In genomic region chr16:94370915-94371300, GRCm38 (mm10) we compare ENCODE assay signal across 8 mouse cellular contexts. TPM values are rescaled to one million over a fixed set of nuclear protein-coding genes. Genes with fewer than 3 reads are reported as not detected.
A peak's percentile ranks its signal among the peaks of the same experiment; 100 is the strongest.
DNase-seq lines count a peak whose midpoint lies in the region; ATAC-seq and TF ChIP-seq lines count a peak whose summit lies in the region.

No protein-coding gene starts in this region.

- TF ChIP-seq EP300 in CH12.LX (IDR thresholded peaks at IDR 0.05; ENCODE audit: low read length): no peak

- H3K27me3 ChIP-seq in CH12.LX (replicated peaks): no peaks in the 10 kb centered on the region
- no peaks in the 10 kb centered on the region for H3K27me3 ChIP-seq in erythroblast, embryonic 14.5 days (ENCODE audit: control insufficient read depth)
- H3K27me3 ChIP-seq in heart, embryonic 14.5 days (ENCODE audit: control insufficient read depth, insufficient read depth, low read length): no peaks in the 10 kb centered on the region

- peak overlapping the region; percentile 73 to 94 (median 83) for H3K4me3 ChIP-seq in CH12.LX (replicated peaks in 1 of 3; ENCODE audit: low read depth in 2 of 3, low read length in 2 of 3, poor library complexity in 1 of 3)
- H3K4me3 ChIP-seq in erythroblast, embryonic 14.5 days (replicated peaks): peak overlapping the region; percentile 77
- H3K4me3 ChIP-seq in heart, embryonic 14.5 days (ENCODE audit: control insufficient read depth in 1 of 2, insufficient read depth in 1 of 2, low read depth in 1 of 2, low read length in 2 of 2): peak overlapping the region; percentile 80 to 93

- peak overlapping the region; percentile 33 for H3K27ac ChIP-seq in CH12.LX (ENCODE audit: insufficient read depth, low read depth)
- H3K27ac ChIP-seq in heart, embryonic 14.5 days (replicated peaks in 1 of 2; ENCODE audit: control insufficient read depth in 1 of 2, insufficient read depth in 1 of 2, low read depth in 2 of 2, low read length in 2 of 2): peak overlapping the region; percentile 89 to 98

- 0% methylated on average over 43 of the region's 43 CpGs for WGBS in heart, embryonic 14.5 days

- H3K9me3 ChIP-seq in CH12.LX (replicated peaks; ENCODE audit: low read length): no peaks in the 10 kb centered on the region
- no peaks in the 10 kb centered on the region for H3K9me3 ChIP-seq in erythroblast, embryonic 14.5 days (ENCODE audit: control insufficient read depth, low read length)
- no peaks in the 10 kb centered on the region for H3K9me3 ChIP-seq in heart, embryonic 14.5 days (ENCODE audit: control insufficient read depth, low read length)

- peak; percentile 67 for DNase-seq in CH12.LX (ENCODE audit: extremely low read depth)
- DNase-seq in adrenal gland, adult 8-10 months: peak; percentile 70
- DNase-seq in kidney, postnatal 36 days: peak; percentile 66 to 83
- peak; percentile 84 for DNase-seq in lung, postnatal 10 days
- peak; percentile 72 for DNase-seq in right cerebral cortex, postnatal 25 days
- no peak for DNase-seq in retina, embryonic 14.5 days (ENCODE audit: low spot score)

- dilution Hi-C loops in CH12.LX (cut with MboI; ENCODE audit: extremely low pct_ligation_motif_present, extremely low pct_unique_long_range_greater_than_20kb, low sequenced_read_pairs): no loop called here

- peak overlapping the region; percentile 77 for H3K9ac ChIP-seq in CH12.LX (ENCODE audit: insufficient read depth, low read depth)
- H3K9ac ChIP-seq in heart, embryonic 14.5 days (ENCODE audit: low read length): peak overlapping the region; percentile 95

- H3K4me1 ChIP-seq in CH12.LX (ENCODE audit: control insufficient read depth in 1 of 2, insufficient read depth in 2 of 2): peaks cover 8 to 57% of the 10 kb centered on the region in 2 experiments; a peak in 3 of 4 replicates
- H3K4me1 ChIP-seq in erythroblast, embryonic 14.5 days (ENCODE audit: control insufficient read depth): peaks cover 49% of the 10 kb centered on the region
- H3K4me1 ChIP-seq in heart, embryonic 14.5 days (ENCODE audit: control insufficient read depth in 2 of 2, insufficient read depth in 2 of 2, low read length in 2 of 2): peaks cover 0 to 39% of the 10 kb centered on the region in 2 experiments; a peak in 2 of 4 replicates

- peaks cover 2 to 16% of the 10 kb centered on the region in 2 experiments for H3K36me3 ChIP-seq in CH12.LX (replicated peaks in 1 of 2; ENCODE audit: control insufficient read depth in 1 of 2, insufficient read depth in 1 of 2, low read length in 1 of 2)
- H3K36me3 ChIP-seq in erythroblast, embryonic 14.5 days (ENCODE audit: control insufficient read depth): no peaks in the 10 kb centered on the region
- peaks cover 5% of the 10 kb centered on the region; the same call in 1 of the 2 replicates for H3K36me3 ChIP-seq in heart, embryonic 14.5 days (ENCODE audit: control insufficient read depth, insufficient read depth, low read length)

- no peak for TF ChIP-seq POLR2A in CH12.LX (IDR thresholded peaks at IDR 0.05; ENCODE audit: low read depth, low read length)

- no peak for TF ChIP-seq RAD21 in CH12.LX (IDR thresholded peaks at IDR 0.05; ENCODE audit: low read depth, low read length)

- ATAC-seq in heart, embryonic 14.5 days (ENCODE audit: insufficient number of reproducible peaks, insufficient read depth, low FRiP score, low read depth): peak; percentile 86

- 0 out of 2 replicates have a peak overlapping the region, but pooled peaks have one; percentile 13 for H3K4me2 ChIP-seq in CH12.LX (ENCODE audit: insufficient read depth, low read depth, poor library complexity, severe bottlenecking)
- peak overlapping the region; percentile 65 for H3K4me2 ChIP-seq in heart, embryonic 14.5 days (ENCODE audit: low read length)

- in situ Hi-C loops in CH12.LX (cut with MboI; ENCODE audit: low pct_ligation_motif_present, low pct_unique_long_range_greater_than_20kb, low sequenced_read_pairs): no loop called here

- no peak for TF ChIP-seq CTCF in CH12.LX (conservative IDR thresholded peaks at IDR 0.05 in 1 of 2, IDR thresholded peaks at IDR 0.05 in 1 of 2; ENCODE audit: low read depth in 2 of 2, low read length in 2 of 2)

- H3K79me2 ChIP-seq in CH12.LX (replicated peaks; ENCODE audit: control insufficient read depth, extremely low read depth, insufficient read depth, poor library complexity, severe bottlenecking): peaks cover 31% of the 10 kb centered on the region

TF ChIP-seq in CH12.LX, 34 proteins besides CTCF, POLR2A, EP300 and RAD21:
- TF ChIP-seq ZNF384 (IDR thresholded peaks at IDR 0.05; ENCODE audit: low read depth, low read length): no peak
- TF ChIP-seq JUND (conservative IDR thresholded peaks at IDR 0.05; ENCODE audit: low read depth, low read length): no peak
- peak; percentile 45; the same call in 1 of the 2 replicates for TF ChIP-seq MAZ (IDR thresholded peaks at IDR 0.05; ENCODE audit: low read depth, low read length)
- 0 out of 2 replicates have a peak, but pooled peaks have one; percentile 13 for TF ChIP-seq TCF12 (IDR thresholded peaks at IDR 0.05; ENCODE audit: low read depth, low read length)
- no peak for TF ChIP-seq UBTF (IDR thresholded peaks at IDR 0.05; ENCODE audit: low read depth, low read length)
- 0 out of 2 replicates have a peak, but pooled peaks have one; percentile 5 for TF ChIP-seq MAX (IDR thresholded peaks at IDR 0.05; ENCODE audit: low read length)
- peak; percentile 62 for TF ChIP-seq MXI1 (IDR thresholded peaks at IDR 0.05; ENCODE audit: low read depth, low read length)
- TF ChIP-seq KAT2A (IDR thresholded peaks at IDR 0.05; ENCODE audit: insufficient replicate concordance, low read length): no peak

RNA-seq across cellular contexts. Expression of gene Ttc3, which starts 0.5 kb away (rescaled TPM):
- total RNA-seq in CH12.LX (2012; rRNA removed): 65.2 and 74.5 TPM in 2 replicates
- total RNA-seq in CH12.LX (2014; rRNA removed): 59.0 TPM in 2 replicates
- polyA plus RNA-seq in CH12.LX (2012; ENCODE audit: insufficient read length, low read depth): 67.7 and 73.4 TPM in 2 replicates
- 100 to 1,000 TPM in 3 of 4 experiments, 10 to 100 TPM in 1; 89.1 to 149 (median 120) TPM for total RNA-seq in adrenal gland, adult 8-10 months (2022)
- 0.04 and 0.18 TPM in 2 replicates for polyA plus RNA-seq in erythroblast, embryonic 14.5 days (2012)
- polyA plus RNA-seq in heart, embryonic 14.5 days (2014; fragmentation: Nextera tagmentation; extraction: Ambion mirVana): 186 and 200 TPM in 2 replicates

RNA-seq across cellular contexts. Expression of gene Pigp, which starts 0.7 kb away (rescaled TPM):
- total RNA-seq in CH12.LX (2012; rRNA removed): 55.9 and 63.8 TPM in 2 replicates
- 163 and 167 TPM in 2 replicates for total RNA-seq in CH12.LX (2014; rRNA removed)
- polyA plus RNA-seq in CH12.LX (2012; ENCODE audit: insufficient read length, low read depth): 103 and 104 TPM in 2 replicates
- total RNA-seq in adrenal gland, adult 8-10 months (2022): 100 to 1,000 TPM in 2 of 4 experiments, 10 to 100 TPM in 2; 80.9 to 101 (median 98.6) TPM
- polyA plus RNA-seq in erythroblast, embryonic 14.5 days (2012): 0.42 and 0.69 TPM in 2 replicates
- polyA plus RNA-seq in heart, embryonic 14.5 days (2014; fragmentation: Nextera tagmentation; extraction: Ambion mirVana): 89.0 and 117 TPM in 2 replicates

RNA-seq across cellular contexts. Expression of gene Ripply3, which starts 42.7 kb away (rescaled TPM):
- total RNA-seq in CH12.LX (2012; rRNA removed) (6.1 and 6.5 TPM in 2 replicates), CH12.LX (2014; rRNA removed) (0.20 and 0.28 TPM in 2 replicates)
- 1.0 and 1.3 TPM in 2 replicates for polyA plus RNA-seq in CH12.LX (2012; ENCODE audit: insufficient read length, low read depth)
- total RNA-seq in adrenal gland, adult 8-10 months (2022): 10 to 100 TPM in 1 of 4 experiments, 1 to 10 TPM in 3; 4.6 to 12.6 (median 5.3) TPM
- not detected in 2 replicates for polyA plus RNA-seq in erythroblast, embryonic 14.5 days (2012)
- polyA plus RNA-seq in heart, embryonic 14.5 days (2014; fragmentation: Nextera tagmentation; extraction: Ambion mirVana): 5.1 and 5.5 TPM in 2 replicates

RNA-seq across cellular contexts. Expression of gene Hlcs, which starts 57.5 kb away (rescaled TPM):
- total RNA-seq in CH12.LX (2012; rRNA removed) (7.8 and 9.4 TPM in 2 replicates), CH12.LX (2014; rRNA removed) (4.2 and 5.3 TPM in 2 replicates)
- 11.3 and 12.5 TPM in 2 replicates for polyA plus RNA-seq in CH12.LX (2012; ENCODE audit: insufficient read length, low read depth)
- 10 to 100 TPM; 20.7 to 31.7 (median 24.9) TPM for total RNA-seq in adrenal gland, adult 8-10 months (2022)
- polyA plus RNA-seq in erythroblast, embryonic 14.5 days (2012): 0.06 and 0.08 TPM in 2 replicates
- polyA plus RNA-seq in heart, embryonic 14.5 days (2014; fragmentation: Nextera tagmentation; extraction: Ambion mirVana): 7.6 and 8.1 TPM in 2 replicates

Comparison
In these comparisons a context has a peak if more than half of its experiments do, and no peak if none do; other contexts are left out.
1. RNA of gene Ttc3, which starts 0.5 kb away (polyA plus RNA-seq): 186 to 200 TPM in heart, embryonic 14.5 days and 67.7 to 73.4 TPM in CH12.LX; 0.04 to 0.18 TPM in erythroblast, embryonic 14.5 days; every median in the first group is over 10 times any median in the second.
2. RNA of gene Pigp, which starts 0.7 kb away (polyA plus RNA-seq): 89.0 to 117 TPM in heart, embryonic 14.5 days and 103 to 104 TPM in CH12.LX; 0.42 to 0.69 TPM in erythroblast, embryonic 14.5 days; every median in the first group is over 10 times any median in the second.
3. Peak in every context shown above with its lines, with median percentiles within 50 percentile points of each other: H3K4me3 ChIP-seq.